Mouse (Mus musculus) retina, embryonic 14.5 days (tissue): ENCODE measurements at regions not wholly inside any gene's neighbourhood (a gene's known extent, or its start where the extent isn't known, plus 50 kb on each side); places are given as distances from the start of the nearest gene placed in this dataset.
A peak's percentile ranks its signal among the peaks of the same experiment; 100 is the strongest.

Experiments
- DNase-seq: peaks from one replicate; pipeline ENCODE4 v3.0.0-alpha.2; 2015; ENCODE audit warnings: low spot score

GRCm38 (mm10) chr3:141279041-141279554 lies 66.9 kb upstream of the Pdha2 start:
- no peak for DNase-seq

GRCm38 (mm10) chr3:141293802-141294201 lies 81.6 kb upstream of the Pdha2 start:
- DNase-seq: no peak

- no peak for DNase-seq
Measured at GRCm38 (mm10) chr3:141296897-141297296, 84.7 kb upstream of the Pdha2 start.

GRCm38 (mm10) chr3:141299749-141300148 lies 87.6 kb upstream of the Pdha2 start:
- DNase-seq: no peak

GRCm38 (mm10) chr3:141333517-141334113 lies 121.5 kb upstream of the Pdha2 start:
- DNase-seq: no peak

- DNase-seq: peak; percentile 76
Measured at GRCm38 (mm10) chr3:141338224-141338982, 126.2 kb upstream of the Pdha2 start.

GRCm38 (mm10) chr3:141353961-141354360 lies 111.1 kb upstream of the Unc5c start:
- no peak for DNase-seq

GRCm38 (mm10) chr3:141393005-141393404 lies 72.0 kb upstream of the Unc5c start:
- DNase-seq: no peak

- DNase-seq: no peak
Measured at GRCm38 (mm10) chr3:141398214-141398613, 66.8 kb upstream of the Unc5c start.
